Mouse (Mus musculus) heart, postnatal 14 days (tissue): ENCODE data around the gene Enoph1. TPM values are rescaled to one million over a fixed set of nuclear protein-coding genes. Genes with fewer than 3 reads are reported as not detected.

Experiments
- DNase-seq, 2 experiments: peaks; one replicate each; pipeline ENCODE4 v3.0.0; 2021 to 2022
- intact Hi-C: fragments of 180-260 bp; cut with DNase I; formaldehyde crosslinking; loops from one replicate; pipeline ENCODE4 v1.15.1; 2025
- total RNA-seq, 2 experiments: library from RNA; stranded (reverse); gene quantifications; 2 replicates each; pipeline ENCODE4 v1.2.3; 2021

The Enoph1 gene
- total RNA-seq, 2 experiments from 2014 or later, result 9.2 to 9.5 TPM

DNA sequence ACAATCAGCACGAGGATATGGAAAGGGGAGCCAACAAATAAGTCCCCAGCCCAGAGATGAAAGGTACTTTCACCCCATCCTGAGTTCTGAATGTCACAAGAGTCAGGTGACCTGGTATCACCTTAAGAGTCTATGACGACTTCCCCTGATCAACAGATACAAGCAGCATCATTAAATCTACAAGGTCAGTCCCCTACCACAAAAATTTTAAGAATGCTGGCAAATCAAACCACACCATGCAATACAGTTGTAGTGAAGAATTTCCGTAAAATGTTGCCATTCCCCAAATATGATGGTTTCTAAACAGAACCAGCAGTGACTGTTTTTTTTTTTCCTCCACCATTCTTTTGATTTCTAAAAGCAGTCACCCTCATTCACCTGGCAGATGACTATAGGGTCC is 70.8 kb downstream of the Enoph1 start:
- intact Hi-C loops, result no loop called here
- no peak for DNase-seq

DNA sequence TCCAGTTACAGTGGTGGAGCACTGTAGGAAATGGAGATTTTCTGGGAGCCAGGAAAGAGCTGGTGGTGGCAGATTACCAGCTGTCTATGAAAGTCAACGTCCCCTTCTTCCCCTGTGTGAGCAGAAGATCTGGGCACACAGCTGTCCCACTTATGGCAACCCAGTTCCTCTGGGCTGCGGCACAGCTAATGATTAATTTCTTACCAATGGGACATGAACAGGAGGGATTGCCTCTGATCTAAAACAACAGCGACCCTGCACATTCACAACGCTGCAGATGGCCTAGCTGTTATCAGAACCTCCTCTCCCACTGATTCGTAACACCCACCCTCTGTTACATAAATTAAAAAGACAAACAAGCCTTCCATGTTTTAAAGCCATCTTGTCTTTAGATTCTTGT is 73.6 kb downstream of the Enoph1 start:
- intact Hi-C loops, result no loop called here

More for the DNA sequence above, 73.6 kb downstream of the Enoph1 start:
- DNase-seq, result no peak

Other genes with a start within 250 kb of the Enoph1 start
- not detected for gene Vamp9, start 133.7 kb upstream of the Enoph1 start, total RNA-seq
- 100 to 1,000 TPM in 1 of 2 experiments, 10 to 100 TPM in 1; 93.8 to 101 TPM for gene Hnrnpd, start 61.0 kb upstream of the Enoph1 start, total RNA-seq
- 1 to 10 TPM in 1 of 2 experiments, under 1 TPM in 1; 0.50 to 1.5 TPM for gene 4930524J08Rik, start 60.9 kb upstream of the Enoph1 start, total RNA-seq
- 10 to 100 TPM; 60.9 to 70.1 TPM for gene Hnrnpdl, start 321 bp upstream of the Enoph1 start, total RNA-seq
- gene Tmem150c, start 119.8 kb downstream of the Enoph1 start, total RNA-seq, result 1 to 10 TPM; 5.1 to 5.6 TPM